Comparison of ENCODE assay signal across 8 mouse cellular contexts in genomic region chr3:9947357-9948065, GRCm38 (mm10).
DNase-seq lines count a peak whose midpoint lies in the region; ATAC-seq lines count a peak whose summit lies in the region.

No protein-coding gene starts in this region.

- no peaks in the 10 kb centered on the region for H3K27me3 ChIP-seq in hindbrain, embryonic 15.5 days

- 51% methylated on average over 11 of the region's 11 CpGs for WGBS in hindbrain, embryonic 15.5 days

- no peak overlapping the region for H3K27ac ChIP-seq in hindbrain, embryonic 15.5 days (replicated peaks)

- no peaks in the 10 kb centered on the region for H3K4me1 ChIP-seq in hindbrain, embryonic 15.5 days (replicated peaks)

- no peak overlapping the region for H3K4me2 ChIP-seq in hindbrain, embryonic 15.5 days

- peak; percentile 91 for ATAC-seq in hindbrain, embryonic 15.5 days (ENCODE audit: low FRiP score, low read depth)

- no peaks in the 10 kb centered on the region for H3K36me3 ChIP-seq in hindbrain, embryonic 15.5 days

- no peaks in the 10 kb centered on the region for H3K9me3 ChIP-seq in hindbrain, embryonic 15.5 days

- peak; percentile 82 for DNase-seq in NIH3T3 (ENCODE audit: low read depth)
- DNase-seq in cerebellum, adult 8-10 months = peak; percentile 64
- DNase-seq in frontal cortex, adult 2 months (ENCODE audit: extremely low spot score in 1 of 2, low spot score in 1 of 2) = peak; percentile 36 to 87
- peak; percentile 35 to 48 for DNase-seq in layer of hippocampus, postnatal 25 days (ENCODE audit: extremely low spot score in 1 of 2, low spot score in 1 of 2)
- peak; percentile 78 for DNase-seq in lung, postnatal 14 days
- peak; percentile 52 for DNase-seq in retina, postnatal 7 days (ENCODE audit: low read depth, low spot score)
- DNase-seq in urinary bladder, postnatal 25 days (ENCODE audit: low spot score) = peak; percentile 64

- no peak overlapping the region for H3K4me3 ChIP-seq in hindbrain, embryonic 15.5 days

- H3K9ac ChIP-seq in hindbrain, embryonic 15.5 days = no peak overlapping the region
